Mouse (Mus musculus) hematopoietic stem cell, adult 5-6 weeks (primary cell): ENCODE data around the gene Cln6. TPM values are rescaled to one million over a fixed set of nuclear protein-coding genes. Genes with fewer than 3 reads are reported as not detected.
"Not testable (repeated sequence)": the region's sequence is repeated elsewhere in the genome, so short reads cannot be mapped to it uniquely, and the experiment has no call there.

Experiments used
- ATAC-seq, 2 experiments: fragments of 125-278 bp in 1 of 2; replicated peaks in 1 of 2; 2 replicates each; pipeline ENCODE4 v1.8.0; 2016 to 2017; ENCODE audit warnings: inconsistent platforms in 2 of 2, mild to moderate bottlenecking in 2 of 2, moderate number of reproducible peaks in 2 of 2, low read depth in 1 of 2, moderate TSS enrichment in 1 of 2; ENCODE audit not compliant: low FRiP score in 2 of 2, poor library complexity in 2 of 2, severe bottlenecking in 2 of 2, insufficient read depth in 1 of 2, low TSS enrichment in 1 of 2
- total RNA-seq: library from RNA; stranded (forward); fragments of 172-1452, 232-1000 nt; gene quantifications from 2 replicates; pipeline ENCODE4 v1.2.3, GENCODE M21; 2017

Cln6 gene
- total RNA-seq, 1 experiment from 2014 or later = 24.9 TPM

GRCm38 (mm10) chr9:62857719-62858261 is 19.2 kb downstream of the Cln6 start, which contains the start of gene Calml4:
Gene Calml4, plus strand, starts transcription at chr9:62858080.
- peak; percentile 70 to 77 for ATAC-seq

- ATAC-seq = no peak
Measured at GRCm38 (mm10) chr9:62858266-62859019, 19.9 kb downstream of the Cln6 start.

GRCm38 (mm10) chr9:62860102-62860501 is 21.5 kb downstream of the Cln6 start:
- not testable (repeated sequence) for ATAC-seq

GRCm38 (mm10) chr9:62860866-62861265 is 22.3 kb downstream of the Cln6 start:
- ATAC-seq = no peak

- ATAC-seq = not testable (repeated sequence)
Measured at GRCm38 (mm10) chr9:62869236-62869635, 30.7 kb downstream of the Cln6 start.

- no peak for ATAC-seq
Measured at GRCm38 (mm10) chr9:62870728-62871127, 32.1 kb downstream of the Cln6 start.

- no peak for ATAC-seq
Measured at GRCm38 (mm10) chr9:62876966-62877616, 38.5 kb downstream of the Cln6 start.

- ATAC-seq = no peak
Measured at GRCm38 (mm10) chr9:62877825-62878224, 39.2 kb downstream of the Cln6 start.

- ATAC-seq = no peak
Measured at GRCm38 (mm10) chr9:62881871-62882270, 43.3 kb downstream of the Cln6 start.

- no peak for ATAC-seq
Measured at GRCm38 (mm10) chr9:62894486-62894885, 55.9 kb downstream of the Cln6 start.

Other genes starting within 250 kb of the Cln6 start
- gene Itga11, start 161.0 kb upstream of the Cln6 start, total RNA-seq = not detected in 2 replicates
- gene Fem1b, start 26.9 kb upstream of the Cln6 start, total RNA-seq = 54.5 and 61.0 TPM in 2 replicates
- gene Calml4, start 19.3 kb downstream of the Cln6 start, total RNA-seq = 5.2 and 6.6 TPM in 2 replicates
- 34.7 and 52.1 TPM in 2 replicates for gene Pias1, start 149.1 kb downstream of the Cln6 start, total RNA-seq